Mouse (Mus musculus) lung, postnatal 10 days (tissue): ENCODE data around the gene Spaar.

ENCODE experiments used
- DNase-seq: peaks from one replicate; pipeline ENCODE4 v3.0.0; 2021

Spaar gene

DNA sequence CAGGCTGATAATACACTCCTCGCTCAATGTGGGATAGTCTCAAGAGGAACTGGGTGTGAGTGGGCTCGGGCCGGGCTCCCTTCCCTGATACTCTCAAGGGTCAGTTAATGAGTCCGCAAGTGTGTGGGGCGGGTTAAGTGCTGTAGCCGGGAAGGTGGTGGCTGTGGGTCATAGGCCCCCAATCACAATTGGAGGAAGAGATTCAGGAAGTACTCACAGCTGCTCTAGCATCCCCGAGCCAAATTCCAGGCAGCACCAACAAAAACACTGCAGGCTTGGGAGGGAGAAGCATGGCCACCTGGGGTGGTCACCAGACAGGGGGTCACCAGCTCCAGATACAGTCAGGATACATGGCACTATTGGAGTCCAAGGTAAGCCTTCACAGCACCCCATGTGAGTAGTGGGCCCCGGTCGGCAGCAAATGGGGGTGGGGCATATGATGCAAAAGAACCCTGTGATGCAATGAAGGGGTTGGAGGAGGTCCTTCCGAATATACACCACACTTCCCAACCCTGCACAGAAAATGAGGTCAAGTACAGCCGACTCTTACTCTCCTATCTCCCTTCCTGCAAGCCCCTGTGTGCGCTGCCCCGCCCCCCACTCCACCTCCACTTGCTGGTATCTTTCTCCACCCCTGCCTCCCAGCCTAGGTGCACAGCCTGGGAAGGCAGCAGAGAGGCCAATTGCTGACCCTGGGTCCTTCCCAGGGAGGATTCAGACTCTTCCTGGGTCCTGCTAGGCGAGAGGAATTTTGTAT is at the start of gene Spaar:
Gene Spaar, plus strand, starts transcription at position 241 of the 757 bp plus-strand sequence.
- peak; percentile 81 for DNase-seq

DNA sequence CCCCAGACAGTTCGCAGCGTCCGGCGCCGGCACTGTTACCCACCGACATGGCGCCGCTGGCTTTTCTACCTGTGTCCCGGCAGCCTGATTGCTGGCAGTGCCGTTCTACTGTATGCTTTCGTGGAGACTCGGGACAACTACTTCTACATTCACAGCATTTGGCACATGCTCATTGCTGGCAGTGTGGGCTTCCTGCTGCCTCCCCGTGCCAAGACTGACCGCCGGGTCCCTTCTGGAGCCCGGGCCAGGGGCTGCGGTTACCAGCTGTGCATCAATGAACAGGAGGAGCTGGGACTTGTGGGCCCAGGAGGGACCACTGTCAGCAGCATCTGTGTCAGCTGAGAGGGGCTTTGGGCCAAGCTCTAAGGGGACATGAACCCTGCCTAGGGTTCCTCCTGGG is 39.8 kb upstream of the Spaar start:
- no peak for DNase-seq

GRCm38 (mm10) chr4:43691026-43691425 is 38.8 kb upstream of the Spaar start:
- no peak for DNase-seq

GRCm38 (mm10) chr4:43693806-43694241 is 36.0 kb upstream of the Spaar start:
- DNase-seq: peak; percentile 58

DNA sequence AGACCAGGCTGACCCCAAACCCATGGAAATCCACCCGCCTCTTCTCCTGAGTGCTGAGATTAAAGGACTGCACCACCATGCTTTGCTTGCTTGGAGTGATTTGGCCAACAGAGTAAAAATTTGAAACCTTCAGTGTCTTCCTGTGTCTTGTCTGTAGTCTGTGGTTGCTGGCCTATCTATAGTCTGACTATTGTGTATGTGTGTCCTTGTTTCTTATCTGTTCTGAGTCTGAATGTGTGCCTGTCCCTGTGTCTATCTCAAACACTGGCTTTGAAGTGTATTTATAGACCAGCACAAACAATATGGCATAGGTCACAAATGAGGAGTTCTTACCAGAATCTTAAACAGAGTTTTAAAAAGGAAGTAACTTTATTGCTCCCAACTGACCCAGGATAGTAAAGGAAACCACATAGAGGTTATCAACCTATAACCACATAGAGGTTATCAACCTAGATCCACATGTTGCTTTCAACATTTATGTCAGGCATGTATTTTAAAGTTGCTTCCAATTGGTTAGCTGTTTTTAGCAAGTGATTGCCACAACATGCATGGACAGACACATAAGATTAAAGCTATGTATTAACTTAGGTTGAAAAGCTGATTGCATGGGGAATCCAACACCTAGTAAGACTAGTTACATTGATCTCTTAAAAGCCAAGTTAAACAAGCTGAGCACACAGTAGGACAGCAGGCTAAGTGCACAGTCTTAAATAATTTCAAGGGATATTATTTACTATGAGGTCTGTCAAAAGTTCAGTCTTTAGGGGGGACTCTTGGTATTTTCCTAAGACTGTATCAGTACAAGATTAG is 35.2 kb upstream of the Spaar start:
- no peak for DNase-seq

- DNase-seq: peak; percentile 66
Measured at GRCm38 (mm10) chr4:43695249-43695671, 34.6 kb upstream of the Spaar start.

GRCm38 (mm10) chr4:43696561-43696960 is 33.3 kb upstream of the Spaar start:
- no peak for DNase-seq

DNA sequence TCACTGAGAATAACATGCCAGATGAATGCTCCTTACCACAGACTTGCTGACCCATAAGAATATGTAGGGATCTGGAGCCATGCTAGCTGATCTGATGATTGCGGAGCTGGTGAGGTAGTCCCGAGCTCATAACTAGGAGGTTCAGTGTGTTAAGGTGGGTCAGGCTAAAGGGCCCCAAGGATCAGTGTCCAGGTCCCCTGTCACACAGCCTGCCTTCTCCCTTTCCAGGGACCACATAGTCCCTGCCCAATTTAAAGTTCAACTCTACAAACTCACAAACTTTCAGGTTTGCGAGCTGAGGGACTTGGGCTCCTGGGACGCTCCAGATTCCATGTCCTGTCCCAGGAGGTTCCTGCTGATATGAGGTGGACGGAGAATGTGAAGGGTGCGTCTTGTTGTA is 29.1 kb upstream of the Spaar start, which contains the start of gene Olfr70:
Gene Olfr70, minus strand, starts transcription at position 101 of the 400 bp plus-strand sequence.
- DNase-seq: no peak

DNA sequence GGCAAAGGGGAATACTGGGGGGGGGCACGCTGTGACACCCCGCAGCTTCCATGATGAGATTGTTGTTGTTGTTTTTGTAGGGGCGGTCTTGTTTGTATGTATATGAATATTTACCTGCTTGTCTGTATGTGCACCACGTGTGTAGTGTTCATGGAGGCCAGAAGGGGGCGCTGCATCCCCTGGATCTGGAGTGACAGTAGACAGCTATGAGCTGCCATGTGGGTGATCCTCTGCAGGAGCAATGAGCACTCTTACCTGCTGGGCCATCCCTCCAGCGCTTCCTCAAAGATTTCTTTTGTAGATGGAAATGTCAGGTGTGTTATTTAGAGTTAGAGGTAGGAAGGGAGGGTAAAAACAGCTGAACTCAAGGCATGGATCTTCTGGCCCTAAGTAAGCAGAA is 26.4 kb upstream of the Spaar start:
- no peak for DNase-seq

- DNase-seq: peak; percentile 54
Measured at GRCm38 (mm10) chr4:43703851-43704250, 26.0 kb upstream of the Spaar start.

GRCm38 (mm10) chr4:43705991-43706390 is 23.8 kb upstream of the Spaar start:
- DNase-seq: peak; percentile 32

DNA sequence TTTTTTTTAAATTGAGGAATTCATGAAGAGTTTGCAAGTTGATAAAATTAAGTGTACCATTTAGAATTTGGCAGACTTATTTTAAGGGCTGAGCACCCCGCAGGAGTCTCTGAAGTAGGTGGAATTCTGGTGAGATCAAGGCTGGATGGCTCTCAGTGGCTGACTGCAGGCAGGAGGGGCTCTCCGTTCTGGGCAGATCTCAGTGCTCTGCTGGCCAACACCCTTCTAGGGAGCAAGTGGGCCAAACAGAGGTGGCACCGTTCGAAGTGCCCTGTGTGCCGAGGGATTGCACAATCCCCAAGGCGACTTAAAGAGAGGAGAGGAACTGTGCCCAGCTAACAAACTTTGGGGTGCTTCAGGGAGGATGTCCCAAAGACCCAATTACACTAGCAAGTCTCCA is 20.0 kb upstream of the Spaar start, which contains the start of gene Olfr71:
Gene Olfr71, minus strand, starts transcription at position 387 of the 400 bp plus-strand sequence.
- DNase-seq: peak; percentile 64

GRCm38 (mm10) chr4:43711821-43712220 is 18.0 kb upstream of the Spaar start:
- DNase-seq: peak; percentile 90

- no peak for DNase-seq
Measured at GRCm38 (mm10) chr4:43713652-43714219, 16.1 kb upstream of the Spaar start.

DNA sequence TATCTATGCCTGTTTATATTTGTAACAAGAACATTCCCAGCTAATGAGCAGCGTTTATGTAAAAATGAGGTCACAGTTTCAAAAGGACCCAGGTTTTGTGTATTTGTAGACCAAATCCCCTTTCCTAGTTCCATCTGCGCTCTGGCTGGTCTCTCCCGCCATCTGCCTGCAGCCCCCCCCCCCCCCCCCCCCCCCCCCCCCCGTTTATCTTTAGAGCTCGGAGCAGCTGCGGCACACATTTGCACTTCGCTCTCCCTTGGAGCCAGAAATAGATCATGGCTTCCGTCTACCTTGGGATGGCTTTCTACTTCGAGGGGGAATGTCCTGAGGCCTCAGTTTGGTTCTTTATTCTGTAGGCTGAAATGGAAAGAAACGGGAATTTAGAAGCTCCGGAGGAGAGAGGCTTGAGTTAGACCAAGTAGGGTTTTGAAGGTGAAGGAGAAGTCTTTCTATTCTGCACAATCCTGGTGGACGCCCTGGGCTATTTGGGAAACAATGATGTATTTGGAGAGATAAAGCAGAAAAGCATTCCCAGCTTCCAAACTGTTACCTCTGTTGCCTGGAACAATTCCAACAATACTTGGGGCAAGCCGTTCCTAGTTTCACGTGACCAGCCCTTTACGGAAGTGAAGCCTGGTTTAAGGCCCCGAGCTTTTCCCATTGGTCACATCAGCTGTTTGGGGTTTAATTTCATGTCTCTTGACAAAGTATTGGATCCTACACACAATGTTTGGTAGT is 9.2 kb upstream of the Spaar start:
- no peak for DNase-seq

- no peak for DNase-seq
Measured at GRCm38 (mm10) chr4:43722191-43722590, 7.6 kb upstream of the Spaar start.

DNA sequence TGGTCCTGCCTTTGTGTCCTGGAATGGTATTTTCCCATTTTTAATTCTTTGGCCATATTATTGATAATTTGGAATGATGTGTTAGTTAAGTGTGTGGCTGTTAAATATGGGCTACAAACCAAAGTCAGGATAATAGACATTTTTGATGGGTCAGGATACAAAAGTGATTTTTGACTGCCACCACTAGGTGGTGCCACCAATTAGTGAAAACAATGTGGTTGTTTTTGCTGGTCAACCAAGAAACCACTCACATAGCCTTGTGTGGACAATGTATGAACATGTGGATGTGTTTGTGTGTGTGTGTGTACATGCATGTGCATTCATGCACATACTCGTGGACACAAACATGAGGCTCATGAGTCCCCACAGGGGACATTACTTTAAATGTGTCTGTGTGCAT is 5.1 kb upstream of the Spaar start:
- DNase-seq: peak; percentile 82

- peak; percentile 44 for DNase-seq
Measured at GRCm38 (mm10) chr4:43726228-43726993, 3.4 kb upstream of the Spaar start.

DNA sequence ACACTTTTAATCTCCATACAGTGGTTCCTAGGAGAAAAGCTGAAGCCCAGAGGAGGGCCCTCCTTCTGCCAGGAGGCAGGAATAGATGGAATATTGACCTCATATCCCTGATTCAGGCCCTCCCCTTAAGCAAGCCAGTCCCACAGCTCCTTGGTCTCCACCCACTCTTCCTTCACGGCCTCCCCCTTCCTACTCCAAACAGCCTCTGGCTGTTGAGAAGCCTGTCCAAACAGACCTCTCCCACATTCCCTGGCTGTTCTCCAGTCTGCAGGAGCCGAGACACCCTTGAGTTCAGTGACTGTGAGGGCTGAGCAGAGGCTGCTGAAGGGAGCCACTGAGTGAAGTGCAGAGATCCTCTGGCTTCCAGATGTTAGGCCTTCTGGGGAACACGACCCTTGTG is 2.8 kb upstream of the Spaar start, which contains the start of gene Hrct1:
Gene Hrct1, plus strand, starts transcription at position 194 of the 400 bp plus-strand sequence.
- DNase-seq: peak; percentile 96

DNA sequence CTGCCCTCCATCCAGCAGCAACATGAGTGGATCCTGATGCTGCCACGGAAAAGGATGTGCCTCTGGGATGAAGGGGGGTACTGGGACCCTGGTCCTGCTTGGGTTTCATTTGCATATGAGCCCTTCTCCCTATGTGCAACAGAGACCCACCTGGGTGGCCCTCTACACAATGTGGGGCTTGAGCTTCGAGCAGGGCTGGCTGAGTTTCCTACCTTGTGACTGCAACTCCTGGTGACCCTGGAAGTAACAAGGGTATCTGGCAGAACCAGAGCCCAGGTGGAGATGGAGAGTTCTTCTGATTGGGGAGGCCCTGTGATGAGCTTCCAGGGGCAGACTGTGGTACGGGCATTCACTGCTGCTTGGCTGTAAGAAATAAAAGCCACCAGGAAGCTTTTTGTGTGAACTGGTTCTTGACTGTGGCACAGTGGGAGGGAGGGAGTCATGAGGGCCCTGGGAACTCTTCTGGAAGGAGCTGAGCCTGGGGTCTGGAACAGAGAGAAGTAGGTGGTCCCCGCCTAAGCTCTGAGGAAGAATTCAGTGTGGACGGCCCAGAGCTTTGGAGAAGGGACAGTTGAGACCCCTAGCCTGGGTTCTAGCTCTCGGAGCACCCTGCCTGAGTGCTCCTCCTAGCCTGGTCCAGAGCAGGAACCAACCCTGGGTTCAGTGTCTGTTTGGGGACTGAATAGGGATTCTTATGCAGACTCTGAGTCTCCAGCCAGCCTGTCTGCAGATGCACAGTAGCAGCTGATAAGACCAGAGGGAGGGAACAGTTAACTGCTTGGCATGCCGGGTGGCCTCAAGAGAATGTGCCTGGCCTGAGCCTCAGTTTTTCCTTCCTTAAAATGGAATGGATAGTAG is 1.9 kb upstream of the Spaar start:
- DNase-seq: no peak

- DNase-seq: peak; percentile 86
Measured at GRCm38 (mm10) chr4:43728576-43728954, 1.3 kb upstream of the Spaar start.
